Mouse (Mus musculus) heart, postnatal 0 days (tissue): Measurements from ENCODE around the gene Rdh16f2.

Experiments used
- CTCF ChIP-seq: IDR thresholded peaks from 2 replicates; pipeline ENCODE4 v1.5.1; 2016; ENCODE audit warnings: antibody characterized with exemption, control low read depth, low read depth
- EP300 ChIP-seq: IDR thresholded peaks from 2 replicates; pipeline ENCODE4 v1.6.1; 2016; ENCODE audit warnings: antibody characterized with exemption, low read depth

DNA sequence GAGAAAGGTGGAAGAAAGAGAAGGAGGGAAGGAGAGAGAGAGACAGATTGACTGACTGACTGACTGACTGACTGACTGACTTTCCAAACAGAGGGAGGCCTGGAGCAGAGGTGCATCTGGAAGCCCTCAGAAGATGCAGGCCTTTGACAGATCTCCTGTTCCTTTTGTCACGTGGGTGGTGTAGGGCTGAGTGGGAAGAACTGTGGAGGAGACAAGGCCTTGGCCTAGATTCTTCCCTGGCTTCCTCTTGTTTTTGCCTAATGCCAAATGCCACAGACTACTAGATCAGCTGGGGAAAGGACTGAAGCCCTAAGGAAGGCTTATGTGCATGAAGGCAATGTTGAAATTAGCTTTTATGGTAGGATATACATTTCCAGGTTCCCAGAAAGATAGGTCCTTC, 36.8 kb downstream of the Rdh16f2 start:
- no peak for TF ChIP-seq CTCF
- TF ChIP-seq EP300: no peak
